Mouse (Mus musculus) urinary bladder, postnatal 4 days (tissue): ENCODE data around the gene Fam222b.
"Not testable (repeated sequence)": the region's sequence is repeated elsewhere in the genome, so short reads cannot be mapped to it uniquely, and the experiment has no call there.

Source experiments
- DNase-seq, 2 experiments: peaks; one replicate each; pipeline ENCODE4 v3.0.0; 2021 to 2022; ENCODE audit warnings: low spot score in 2 of 2

Gene Fam222b

DNA sequence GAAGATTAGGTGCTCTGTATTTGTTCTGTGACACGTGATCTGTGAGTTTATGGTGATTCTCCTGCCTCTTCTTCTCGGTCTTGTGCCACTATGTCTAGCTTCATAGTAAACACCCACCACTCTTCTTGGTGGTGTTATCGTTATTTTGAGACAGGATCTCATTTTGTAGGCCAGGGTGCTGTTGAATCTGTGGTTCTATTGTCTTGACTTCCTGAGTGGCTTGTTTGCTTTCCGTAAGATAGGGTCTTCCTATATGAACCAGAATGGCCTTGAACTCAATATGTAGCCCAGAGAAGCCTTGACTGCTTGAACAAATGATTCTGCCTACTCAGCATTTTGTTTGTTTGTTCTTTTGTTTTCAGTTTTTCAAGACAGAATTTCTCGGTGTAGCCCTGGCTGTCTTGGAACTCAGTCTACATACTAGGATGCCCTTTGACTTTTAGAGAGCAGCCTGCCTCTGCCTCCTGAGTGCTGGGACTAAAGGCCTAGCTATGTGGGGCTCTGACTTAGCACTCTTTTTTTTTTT, 6.6 kb upstream of the Fam222b start:
- no peak for DNase-seq

DNA sequence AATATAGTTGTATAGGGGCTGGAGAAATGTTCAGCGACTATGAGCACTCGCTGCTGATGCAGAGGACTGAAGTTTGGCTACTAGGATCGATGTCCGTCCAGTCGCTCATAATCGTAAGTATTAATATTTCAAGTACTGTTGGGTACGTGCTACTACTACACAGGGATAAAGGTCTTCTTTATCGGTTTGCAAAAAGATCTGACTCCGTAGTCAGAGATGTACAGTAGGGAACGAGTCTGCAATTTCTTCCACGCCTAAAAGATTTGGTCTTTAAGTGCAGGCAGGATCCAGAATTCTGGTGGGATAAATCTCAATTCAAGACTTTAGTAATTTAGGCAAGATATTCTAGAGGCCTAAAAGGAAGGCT, 340 bp upstream of the Fam222b start:
- DNase-seq, result no peak

DNA sequence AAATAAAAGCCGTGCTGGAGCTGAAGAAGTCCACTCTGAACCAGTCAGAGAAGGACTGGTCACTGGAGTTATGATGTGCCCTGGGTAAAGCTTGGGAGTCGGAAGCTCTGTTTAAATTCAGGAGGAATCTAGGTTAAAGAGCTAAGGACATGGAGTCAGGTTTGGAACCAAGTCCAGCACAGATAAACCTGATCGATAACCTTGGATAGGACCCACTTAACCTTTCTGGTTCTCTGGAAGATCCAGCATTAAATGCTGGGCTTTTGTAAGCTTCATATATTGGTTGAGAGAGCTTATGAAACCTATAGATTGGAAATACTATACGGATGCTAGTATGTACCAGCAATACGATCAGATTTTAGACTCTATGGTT, 670 bp downstream of the Fam222b start:
- DNase-seq, result no peak

DNA sequence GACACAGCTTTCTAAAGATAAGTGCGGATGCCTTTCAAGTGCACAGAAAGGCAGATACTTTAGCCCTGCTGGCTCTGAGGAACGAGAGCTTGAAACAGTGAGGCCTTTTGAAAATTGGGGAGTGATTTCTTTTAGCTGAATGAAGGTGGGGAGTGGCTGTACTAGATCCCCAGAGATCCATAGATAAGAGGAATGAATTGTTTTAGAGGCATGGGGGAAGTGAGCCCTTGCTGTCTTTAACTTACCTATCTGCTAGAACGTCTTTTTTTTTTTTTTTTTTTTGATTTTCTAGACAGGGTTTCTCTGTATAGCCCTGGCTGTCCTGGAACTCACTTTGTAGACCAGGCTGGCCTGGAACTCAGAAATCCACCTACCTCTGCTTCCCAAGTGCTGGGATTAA, 2.6 kb downstream of the Fam222b start:
- DNase-seq, result no peak

DNA sequence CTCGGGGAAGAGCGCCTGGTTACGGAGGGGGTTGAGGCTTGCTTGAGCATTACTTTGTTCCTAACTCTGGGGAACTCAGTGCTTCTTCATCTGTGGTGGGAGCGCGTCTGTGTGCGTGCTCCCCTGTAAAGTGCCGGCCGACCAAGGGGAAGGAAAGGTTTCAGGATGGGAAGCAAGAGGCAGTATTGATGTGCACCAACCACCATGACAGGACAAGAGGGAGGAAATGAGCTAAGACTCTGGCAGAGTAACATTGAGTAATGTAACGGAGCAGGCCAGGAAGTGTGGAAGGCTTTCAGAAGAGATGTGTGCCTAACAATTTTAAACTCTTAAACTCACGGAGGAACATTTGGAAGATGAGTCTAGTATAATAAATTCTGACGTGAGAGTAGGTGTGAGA, 6.3 kb downstream of the Fam222b start:
- DNase-seq, result no peak

DNA sequence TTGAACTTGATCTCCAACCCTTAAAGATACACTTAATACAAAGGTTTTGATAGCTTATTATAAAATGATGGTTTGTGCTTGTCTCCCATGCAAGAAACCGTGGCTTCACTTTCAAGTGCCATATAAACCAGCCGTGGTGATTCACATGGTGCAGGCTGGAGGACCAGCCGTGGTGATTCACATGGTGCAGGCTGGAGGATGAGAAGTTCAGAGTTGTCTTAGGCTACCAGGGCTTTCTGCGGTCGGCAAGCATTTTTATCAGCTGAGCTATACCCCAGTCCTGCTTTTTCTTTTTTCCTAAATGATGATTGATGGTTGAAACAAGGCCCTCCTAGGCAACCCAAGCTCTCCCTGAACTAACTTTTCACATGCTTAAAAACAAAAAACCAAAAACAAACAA, 7.7 kb downstream of the Fam222b start:
- no peak for DNase-seq

DNA sequence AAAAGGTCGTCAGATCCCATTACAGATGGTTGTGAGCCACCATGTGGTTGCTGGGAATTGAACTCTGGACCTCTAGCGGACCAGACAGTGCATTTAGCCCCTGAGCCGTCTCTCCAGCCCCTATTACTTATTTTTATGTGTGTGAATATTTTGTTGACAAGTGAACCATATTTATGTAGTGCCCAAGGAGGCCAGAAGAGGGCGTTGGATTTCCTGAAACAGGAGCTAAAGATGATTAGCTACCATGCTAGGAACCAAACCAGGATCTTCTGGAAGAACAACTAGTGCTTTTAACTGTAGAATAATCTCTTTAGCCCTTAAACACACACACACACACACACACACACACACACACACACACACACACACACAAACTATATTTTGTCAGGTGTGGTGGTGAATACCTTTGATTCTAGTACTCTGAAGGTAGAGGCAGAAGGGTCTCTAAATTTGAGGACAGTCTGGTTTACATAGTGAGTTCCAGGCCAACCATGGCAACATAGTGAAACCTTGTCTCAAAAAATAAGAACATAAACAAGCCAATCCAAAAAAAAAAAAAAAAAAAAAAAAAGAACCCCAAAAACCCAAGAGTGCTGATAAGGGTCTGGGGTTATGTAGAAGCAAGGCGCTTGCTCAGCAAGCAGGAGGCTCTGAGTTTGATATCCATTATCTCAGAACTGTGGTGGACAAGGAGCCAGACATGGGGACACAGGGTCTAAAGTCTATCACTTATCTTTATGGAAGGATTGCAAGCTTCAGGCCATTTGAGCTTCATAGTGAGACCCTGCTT, 8.7 kb downstream of the Fam222b start:
- no peak for DNase-seq

DNA sequence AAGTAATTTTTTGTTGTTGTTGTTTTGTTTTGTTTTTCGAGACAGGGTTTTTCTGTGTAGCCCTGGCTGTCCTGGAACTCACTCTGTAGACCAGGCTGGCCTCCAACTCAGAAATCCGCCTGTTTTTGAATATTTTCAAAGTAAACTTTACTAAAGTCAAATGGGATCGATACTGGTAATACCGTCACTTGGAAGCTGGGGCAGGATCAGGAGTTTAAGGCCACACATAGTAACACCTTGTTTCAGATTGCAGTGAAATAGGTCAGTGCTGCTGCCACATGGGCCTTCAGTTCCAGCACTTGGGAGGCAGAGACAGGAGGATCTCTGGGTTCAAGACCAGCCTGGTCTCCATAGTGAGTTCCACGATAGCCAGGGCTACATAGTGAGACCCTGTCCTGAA, 10.0 kb downstream of the Fam222b start:
- DNase-seq, result no peak

DNA sequence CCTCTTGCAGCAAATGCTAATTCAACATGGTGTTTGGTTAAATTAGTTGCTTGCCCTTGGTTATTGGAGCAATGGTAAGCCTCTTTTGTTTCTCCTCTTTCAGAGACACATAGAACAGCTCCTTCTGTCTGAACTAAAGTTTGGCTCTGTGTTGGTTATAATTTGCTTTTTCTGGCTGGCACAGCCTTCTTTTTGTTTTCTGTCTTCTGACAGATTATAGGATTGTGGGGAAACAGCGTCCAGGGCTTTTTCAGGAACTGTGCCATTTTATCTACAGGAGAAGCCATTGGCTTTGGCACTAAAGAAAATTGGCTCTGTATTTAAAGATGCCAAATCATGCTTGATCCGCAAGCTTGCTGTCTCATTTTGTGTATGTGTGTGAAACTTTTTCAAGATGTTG, 19.2 kb downstream of the Fam222b start:
- DNase-seq, result no peak

DNA sequence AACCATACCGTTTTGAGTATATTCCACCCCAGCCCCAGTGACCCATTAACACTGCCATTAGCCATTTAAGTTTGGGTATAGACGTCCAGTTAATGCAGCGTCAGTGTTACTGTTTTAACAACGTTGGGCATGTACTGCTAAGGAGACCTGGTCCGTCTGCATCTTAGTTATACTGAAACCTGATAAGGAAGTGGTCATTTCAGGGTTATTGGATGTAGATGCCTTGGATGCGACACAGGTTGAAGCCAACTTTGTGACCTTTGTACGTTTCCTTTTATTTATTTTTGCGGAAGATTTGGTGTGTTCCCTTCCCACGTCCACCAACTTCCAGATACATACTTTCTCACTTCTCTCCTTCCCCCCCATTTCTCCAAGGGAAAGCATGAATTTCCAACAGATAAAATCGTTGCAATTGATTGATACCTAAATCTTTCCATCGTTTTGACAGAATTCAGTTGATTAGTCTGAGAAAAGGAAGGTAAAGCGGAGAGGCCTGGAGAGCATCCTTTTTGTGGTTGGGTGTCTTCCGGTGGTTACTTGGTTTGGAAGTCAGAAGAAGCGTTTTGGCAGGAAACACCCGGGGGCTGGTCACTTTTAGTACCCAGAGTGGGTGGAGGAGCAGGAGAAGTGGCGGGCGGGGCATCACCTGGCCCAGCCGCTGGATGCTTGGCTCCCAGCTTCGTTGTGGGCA, 20.4 kb downstream of the Fam222b start:
- DNase-seq, result no peak

DNA sequence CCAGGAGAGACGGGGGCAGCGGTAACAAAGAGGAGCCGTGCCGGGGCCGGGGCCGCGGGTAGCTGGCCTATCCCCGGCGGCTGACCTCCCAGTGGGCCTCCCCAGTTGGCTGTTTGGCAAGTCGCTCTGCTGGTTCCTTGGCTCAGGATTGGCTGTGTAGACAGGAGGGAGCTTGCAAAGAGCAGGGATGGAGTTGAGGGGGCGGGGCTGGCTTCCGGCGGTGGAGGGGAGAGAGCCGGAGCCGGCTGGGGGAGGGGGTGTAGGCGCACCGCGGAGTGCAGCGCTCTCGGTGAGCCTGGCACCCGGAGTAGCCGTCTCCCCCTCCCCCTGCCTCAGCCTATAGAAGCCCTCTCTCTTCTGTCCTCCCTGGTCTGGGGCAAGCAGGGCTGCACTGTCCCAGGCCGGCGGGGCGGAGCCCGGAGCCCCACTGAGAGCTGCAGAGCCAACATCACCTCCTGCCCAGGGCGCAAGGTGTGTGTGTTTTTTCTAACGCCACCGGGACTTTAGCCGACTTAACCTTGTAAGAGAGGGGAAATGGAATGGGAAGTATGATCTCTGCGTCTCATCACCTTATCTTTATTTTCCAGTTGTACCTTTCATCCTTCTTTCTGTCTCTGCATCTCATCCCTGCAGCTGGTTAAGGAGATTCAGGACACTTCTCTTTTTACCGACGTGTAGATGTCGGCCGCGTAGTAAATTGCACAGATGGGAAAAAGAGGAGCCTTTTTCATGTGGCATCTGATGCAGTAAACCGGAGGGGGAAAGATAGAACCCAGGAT, 21.1 kb downstream of the Fam222b start:
- DNase-seq, result peak; percentile 92 to 96

DNA sequence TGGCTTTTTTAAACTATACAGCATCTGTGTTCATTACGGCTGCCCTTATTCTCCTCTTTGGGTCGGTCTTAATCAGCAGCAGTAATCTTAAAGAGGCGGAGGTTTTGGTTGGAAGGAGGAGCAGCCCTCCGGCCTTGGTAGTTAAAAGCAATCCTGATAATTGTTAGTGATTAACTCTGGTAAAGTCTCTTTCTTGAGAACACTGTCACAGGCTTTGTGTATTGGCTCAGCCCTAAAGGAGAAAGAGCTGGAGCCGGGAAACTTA, 21.6 kb downstream of the Fam222b start:
- no peak for DNase-seq

DNA sequence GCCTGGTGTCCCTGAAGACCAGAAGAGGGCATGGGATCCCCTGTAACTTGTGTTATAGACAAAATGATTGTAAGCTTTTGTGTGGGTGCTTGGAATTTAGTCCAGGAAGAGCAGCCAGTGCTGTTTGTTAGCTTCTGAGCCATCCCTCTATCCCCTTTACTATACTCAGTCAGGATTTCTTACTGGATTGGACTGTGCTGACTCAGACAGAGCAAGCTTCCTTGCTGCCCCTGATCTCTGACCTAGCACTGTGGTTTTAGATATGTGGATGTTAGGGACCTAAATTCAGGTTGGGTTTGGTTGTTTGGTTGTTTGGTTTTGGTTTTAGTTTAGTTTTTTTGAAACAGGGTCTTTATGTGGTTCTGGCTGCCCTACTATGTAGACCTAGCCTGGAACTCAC, 24.0 kb downstream of the Fam222b start:
- no peak for DNase-seq

DNA sequence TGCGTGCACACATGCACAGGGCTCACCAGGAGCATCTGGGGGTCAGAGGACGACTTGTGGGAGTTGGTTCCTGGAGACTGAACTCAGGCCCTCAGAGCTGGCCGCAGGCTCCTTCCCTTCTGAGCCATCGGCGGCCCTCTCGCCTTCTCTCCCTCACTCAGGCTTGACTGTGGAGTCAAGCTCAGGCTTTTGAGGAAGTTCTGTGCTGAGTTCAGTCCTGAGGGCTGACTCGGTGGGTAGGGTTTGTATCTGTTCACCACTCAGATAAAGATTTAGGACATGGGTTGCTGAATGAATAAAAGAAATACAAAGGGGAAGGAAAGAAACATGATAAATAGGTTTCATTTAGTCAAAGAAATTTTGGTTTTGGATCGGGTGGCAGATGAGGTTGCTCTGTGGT, 25.4 kb downstream of the Fam222b start:
- DNase-seq, result no peak

DNA sequence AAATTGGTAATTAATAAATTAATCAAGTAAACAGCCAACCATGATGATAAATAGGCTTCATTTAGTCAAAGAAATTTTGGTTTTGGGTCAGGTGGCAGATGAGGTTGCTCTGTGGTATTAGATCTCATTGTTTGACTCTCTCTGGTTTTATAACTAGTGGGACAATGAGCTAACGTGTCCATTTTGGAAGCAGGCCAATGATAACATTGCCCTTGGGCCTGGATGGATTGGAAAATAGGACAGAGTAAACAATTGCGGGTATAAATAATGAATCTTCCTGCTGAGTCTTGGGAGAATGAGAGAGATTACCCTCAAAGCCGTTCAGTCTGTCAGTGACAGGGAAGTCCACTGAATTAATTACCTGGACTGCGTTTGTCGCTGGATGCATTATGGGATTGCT, 26.7 kb downstream of the Fam222b start:
- no peak for DNase-seq

DNA sequence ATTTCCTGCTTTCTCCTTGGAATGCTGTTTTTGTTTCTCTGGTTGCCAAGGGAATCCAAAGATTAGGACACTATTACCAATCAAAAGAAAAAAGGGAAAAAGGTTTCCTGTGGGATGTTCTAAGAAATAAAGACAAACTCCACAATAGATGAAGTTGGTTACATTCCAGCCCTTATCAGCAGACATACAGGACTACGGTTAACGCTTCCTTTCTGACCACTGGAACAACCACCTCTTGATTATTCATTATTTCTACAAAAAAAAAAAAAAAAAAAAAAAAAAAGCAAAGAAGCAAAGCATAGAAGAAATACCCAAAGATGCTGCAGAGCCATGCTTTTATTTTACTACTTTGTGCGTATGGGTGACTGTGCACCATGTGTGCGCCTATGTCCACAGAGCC, 28.4 kb downstream of the Fam222b start:
- no peak for DNase-seq

DNA sequence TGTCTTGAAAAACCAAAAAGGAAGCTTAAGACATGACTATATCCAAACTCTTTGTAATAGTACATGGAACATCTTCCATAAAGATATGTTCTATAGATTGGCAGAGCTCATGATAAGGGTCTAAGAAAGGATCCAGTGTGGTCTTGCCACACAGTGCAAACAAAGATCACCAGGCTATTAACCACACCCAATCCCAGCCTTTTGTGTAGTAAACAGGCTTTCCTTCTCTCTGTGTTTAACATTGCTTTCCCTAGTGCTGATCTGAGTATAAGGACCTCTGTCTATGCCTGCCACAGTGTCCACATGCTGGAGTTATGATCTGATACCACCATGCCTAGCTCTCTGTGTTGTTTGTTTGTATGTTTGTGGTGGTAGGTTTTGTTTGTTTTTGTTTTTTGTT, 29.3 kb downstream of the Fam222b start:
- DNase-seq, result no peak

DNA sequence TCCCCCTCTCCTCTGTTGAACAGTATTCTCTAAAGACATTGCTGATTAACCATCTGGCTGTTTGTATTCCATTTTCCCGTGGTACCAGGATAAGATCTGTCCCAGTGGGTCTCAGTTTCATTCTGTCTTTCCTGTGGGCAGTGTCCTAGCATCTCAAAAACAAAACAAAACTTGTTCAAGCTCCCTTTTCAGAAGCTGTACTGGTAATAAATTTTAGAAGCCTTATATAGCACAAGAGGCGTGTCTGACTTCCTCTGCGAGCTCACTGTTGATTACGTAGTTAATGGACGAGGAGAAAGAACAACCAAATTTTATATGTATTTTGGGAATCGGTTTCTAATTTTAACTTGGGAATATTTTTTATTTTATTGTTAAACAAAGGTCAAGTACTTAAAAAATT, 31.2 kb downstream of the Fam222b start:
- no peak for DNase-seq

DNA sequence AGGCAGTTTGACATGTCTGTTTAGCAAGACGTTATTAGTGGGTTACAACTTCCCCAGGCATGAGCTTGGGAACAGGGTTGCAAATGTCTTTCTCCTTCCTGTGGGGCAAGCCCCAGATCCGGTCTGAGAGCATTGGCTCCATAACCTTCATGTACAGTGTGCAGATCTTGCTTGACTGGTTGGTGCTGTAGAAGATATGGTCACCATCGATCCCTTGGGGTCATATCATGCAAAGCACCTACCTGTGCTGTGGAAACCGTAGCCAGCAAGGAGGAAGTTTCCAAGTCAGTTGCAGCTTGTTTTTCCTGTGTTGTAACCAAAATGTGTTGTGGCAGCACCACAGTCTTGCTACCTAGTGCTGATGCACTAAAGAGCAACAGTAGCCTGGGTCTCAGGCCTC, 32.3 kb downstream of the Fam222b start:
- DNase-seq, result no peak

DNA sequence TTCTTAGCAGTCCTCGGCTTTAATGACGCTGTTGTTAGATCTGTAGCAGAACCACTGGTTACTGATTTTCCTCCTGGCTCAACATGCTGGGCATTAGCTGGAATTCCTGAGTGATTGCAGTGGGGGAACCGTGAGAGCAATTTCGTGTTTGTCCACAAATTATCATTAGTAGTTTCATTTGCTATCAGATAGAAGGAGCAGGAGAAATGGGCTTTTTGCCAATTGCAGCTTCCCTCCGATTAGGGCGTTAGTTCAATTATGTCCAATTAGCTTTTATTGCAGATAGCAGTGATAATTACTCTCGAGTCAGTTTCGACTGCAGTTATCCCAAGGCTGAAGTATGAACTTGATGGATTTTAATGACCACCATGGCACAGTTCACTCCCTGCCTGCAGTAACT, 35.0 kb downstream of the Fam222b start:
- DNase-seq, result no peak

DNA sequence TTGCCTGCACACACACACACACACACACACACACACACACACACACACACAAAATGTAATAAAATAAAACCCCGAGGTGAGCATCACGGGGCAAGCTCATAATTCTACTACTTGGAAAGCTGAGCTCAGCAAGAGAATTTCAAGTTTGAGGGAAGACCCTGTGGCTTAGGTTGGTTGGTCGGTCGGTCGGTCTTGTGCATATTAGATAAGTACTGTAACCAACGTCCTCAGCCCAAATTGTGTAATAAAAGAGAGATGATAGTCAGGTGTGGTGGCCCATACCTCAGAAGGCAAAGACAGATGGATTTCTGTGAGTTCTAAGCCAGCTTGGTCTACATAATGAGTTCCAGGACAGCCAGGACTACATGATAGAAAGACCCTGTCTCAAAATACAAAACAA, 39.5 kb downstream of the Fam222b start:
- no peak for DNase-seq

DNA sequence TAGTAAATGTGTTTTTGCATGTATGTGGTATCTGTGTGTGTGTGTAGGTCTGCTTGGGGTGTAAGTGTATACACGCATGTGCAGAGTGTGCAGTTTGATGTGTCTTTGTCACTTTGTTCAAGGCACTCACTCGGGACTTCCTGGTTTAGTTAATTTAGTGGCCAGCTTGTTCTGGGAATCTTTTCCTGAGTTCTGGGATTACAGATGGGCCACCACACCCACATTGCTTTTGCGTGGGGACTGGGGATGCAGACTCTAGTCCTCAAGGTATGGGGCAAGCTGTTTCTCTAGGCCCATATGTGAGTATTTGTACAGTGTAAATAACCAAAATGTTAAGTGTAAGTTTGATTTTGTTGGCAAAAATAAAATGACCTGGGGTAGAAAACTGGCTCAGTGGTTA, 39.9 kb downstream of the Fam222b start:
- no peak for DNase-seq

DNA sequence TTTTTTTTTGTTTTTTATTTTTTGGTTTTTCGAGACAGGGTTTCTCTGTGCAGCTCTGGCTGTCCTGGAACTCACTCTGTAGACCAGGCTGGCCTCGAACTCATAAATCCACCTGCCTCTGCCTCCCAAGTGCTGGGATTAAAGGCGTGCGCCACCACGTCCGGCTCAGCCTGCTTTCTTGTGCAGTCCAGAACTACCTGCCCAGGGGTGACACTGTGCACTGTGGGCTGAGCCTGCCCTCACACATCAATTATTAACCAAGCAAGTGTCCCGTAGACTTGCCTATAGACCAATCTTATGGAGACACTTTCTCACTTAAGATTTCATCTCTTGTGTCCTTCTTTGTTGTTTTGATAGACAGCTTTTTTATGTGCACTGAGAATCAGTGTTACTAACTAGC, 40.9 kb downstream of the Fam222b start:
- not testable (repeated sequence) for DNase-seq
